Mouse (Mus musculus) cerebellum, postnatal 4 days (tissue): Measurements from ENCODE around the gene Chd9.
A peak's percentile ranks its signal among the peaks of the same experiment; 100 is the strongest.

Experiments
- DNase-seq, 2 experiments: peaks; one replicate each; pipeline ENCODE4 v3.0.0; 2022; ENCODE audit warnings: low spot score in 2 of 2, mixed read lengths in 1 of 2

Gene Chd9

DNA sequence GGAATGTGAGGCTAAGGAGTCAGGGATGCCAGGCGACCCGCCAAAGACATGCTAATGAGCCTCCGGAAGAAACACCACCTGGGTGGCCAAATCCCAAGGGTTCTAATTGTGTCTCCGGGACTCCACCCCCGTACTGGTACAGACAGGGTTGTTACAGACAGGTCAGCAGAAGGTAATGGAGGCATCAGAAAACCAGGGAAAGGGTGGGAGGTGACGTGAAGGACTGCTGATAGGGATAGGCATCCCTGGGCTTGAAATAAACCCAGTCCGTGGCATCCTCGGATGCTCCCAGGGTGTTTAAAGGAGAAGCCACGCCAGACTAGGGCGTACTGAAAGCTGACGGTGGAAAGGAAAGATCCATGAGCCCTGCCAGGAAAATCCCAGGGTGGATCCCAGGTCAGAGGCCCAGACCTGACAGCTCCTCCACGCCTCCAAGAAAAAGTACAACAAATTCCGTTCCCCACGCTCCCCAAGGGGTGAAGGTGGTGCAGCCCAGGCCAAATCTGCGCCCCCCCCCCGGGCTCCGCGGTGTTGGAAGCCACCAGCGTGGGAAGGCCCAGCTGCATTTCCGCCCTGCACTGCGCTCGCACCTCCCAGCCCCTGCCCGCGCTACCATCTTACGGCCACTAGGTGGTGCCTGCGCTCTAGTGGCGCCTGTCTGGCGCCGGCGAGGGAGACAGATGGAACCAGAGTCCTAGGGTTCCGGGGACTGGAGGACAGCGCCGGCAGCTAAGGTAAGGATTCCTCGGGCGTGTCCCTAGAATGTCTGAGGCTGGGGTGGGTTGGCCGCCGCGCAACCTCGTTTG is at the start of gene Chd9:
Gene Chd9 (plus strand): TSS at position 172 of the 806 bp plus-strand sequence.
- DNase-seq: peak; percentile 98 to 99

GRCm38 (mm10) chr8:90791616-90792015 is 36.5 kb upstream of the Chd9 start:
- no peak for DNase-seq

- peak; percentile 64 to 85 for DNase-seq
These were observed 34.4 kb upstream of the Chd9 start for GRCm38 (mm10) chr8:90793710-90794109.

- peak; percentile 27 to 67 for DNase-seq
These were observed 32.9 kb upstream of the Chd9 start for GRCm38 (mm10) chr8:90794990-90795861.

DNA sequence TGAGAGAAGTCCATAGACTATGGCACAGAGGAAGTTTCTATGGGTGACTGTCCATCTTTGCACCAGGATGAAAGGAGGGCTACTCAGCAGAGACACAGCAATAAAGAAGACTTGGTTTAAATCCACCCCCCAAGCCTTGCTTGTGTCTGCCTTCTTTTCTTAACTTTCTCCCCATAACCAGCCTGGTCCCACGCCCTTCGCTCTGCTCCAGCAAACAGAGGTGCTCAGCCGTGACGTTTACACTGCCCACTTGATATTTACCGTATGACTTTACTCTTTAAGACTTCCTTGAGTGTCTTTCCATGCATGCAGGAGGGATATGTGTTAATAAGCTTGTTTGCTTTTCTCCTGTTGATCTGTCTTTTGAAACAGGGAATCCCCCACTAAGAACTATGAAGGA is 28.7 kb upstream of the Chd9 start:
- DNase-seq: no peak

- no peak for DNase-seq
These were observed 14.4 kb upstream of the Chd9 start for GRCm38 (mm10) chr8:90813602-90814320.

- no peak for DNase-seq
These were observed 11.9 kb upstream of the Chd9 start for GRCm38 (mm10) chr8:90816061-90816882.

DNA sequence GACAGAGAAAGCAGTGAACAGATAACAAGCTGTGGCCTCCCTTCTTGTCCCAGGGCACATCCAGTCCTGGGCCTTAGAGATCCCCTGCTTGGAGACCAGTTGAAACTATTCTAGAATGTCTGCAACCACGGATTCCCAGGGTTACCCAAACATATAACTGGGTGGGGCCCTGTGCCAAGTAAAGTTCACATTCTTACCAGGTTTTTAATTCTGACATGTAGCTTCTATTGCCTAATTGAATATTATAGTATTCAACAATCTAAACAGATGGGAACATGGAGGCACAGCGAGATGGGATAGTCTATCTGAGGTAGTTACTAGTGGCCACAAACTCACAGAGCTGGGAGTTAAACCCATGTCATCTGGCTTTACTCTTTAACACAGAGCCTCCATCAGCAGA is 10.9 kb upstream of the Chd9 start, which contains the start of gene Gm19935:
Gene Gm19935 (minus strand): TSS at position 101 of the 400 bp plus-strand sequence.
- DNase-seq: no peak

DNA sequence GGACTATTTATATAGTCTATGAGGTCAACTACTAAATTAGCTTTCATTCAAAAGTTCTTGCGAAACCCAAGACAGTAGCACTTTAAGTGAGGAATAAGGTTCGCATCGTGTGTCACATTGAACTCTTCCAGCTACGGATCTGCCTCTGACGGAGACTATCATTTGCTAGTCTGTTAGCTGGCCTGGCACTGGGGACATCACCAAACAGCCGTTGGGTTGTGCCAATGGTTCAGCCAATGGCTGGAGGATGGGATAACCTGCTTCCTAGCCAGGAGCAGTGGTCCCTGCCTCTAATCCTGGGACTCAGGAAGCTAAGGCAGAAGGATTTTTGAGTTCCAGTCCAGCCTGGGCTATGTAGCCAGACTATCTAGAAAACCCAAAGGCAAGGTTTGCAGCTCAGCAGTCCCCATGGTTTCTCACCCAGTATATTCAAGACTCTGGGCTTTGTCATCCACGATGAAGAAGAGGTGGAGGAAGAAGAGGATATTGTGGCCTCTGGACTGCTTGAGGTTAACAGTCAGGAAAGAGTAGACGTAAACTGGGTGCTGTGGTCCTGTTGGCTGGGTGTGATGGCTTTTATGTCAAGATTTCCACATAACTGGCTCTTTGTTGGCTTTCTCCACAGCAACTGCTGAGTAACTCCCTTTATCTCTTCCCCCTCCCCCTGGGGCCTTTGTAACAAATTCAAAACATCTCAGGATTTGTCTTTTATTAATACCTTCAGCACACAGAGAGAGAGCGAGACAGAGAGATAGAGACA is 8.4 kb upstream of the Chd9 start:
- no peak for DNase-seq

- DNase-seq: no peak
These were observed 7.8 kb upstream of the Chd9 start for GRCm38 (mm10) chr8:90820321-90820696.

GRCm38 (mm10) chr8:90822443-90822842 is 5.7 kb upstream of the Chd9 start:
- DNase-seq: no peak

DNA sequence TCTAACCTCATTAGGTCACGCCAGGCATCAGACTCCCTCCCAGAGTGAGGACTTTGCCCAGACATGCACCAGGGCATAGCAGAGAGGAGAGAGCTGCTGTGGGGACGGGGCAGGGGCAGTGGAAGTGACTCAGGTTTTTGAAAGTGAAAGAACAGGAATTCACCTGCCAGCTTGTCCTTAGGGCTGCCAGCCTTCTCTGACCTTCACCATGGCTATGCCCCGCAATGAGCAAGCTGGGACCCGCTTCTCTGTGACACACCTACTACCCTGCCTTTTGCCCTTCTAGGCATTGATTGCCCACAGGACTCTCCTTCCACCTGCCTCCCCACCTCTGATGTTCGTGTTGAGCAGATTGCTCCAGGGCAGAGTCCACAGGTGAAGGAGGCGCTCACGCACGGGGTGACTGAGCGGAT is 2.7 kb upstream of the Chd9 start:
- DNase-seq: no peak

DNA sequence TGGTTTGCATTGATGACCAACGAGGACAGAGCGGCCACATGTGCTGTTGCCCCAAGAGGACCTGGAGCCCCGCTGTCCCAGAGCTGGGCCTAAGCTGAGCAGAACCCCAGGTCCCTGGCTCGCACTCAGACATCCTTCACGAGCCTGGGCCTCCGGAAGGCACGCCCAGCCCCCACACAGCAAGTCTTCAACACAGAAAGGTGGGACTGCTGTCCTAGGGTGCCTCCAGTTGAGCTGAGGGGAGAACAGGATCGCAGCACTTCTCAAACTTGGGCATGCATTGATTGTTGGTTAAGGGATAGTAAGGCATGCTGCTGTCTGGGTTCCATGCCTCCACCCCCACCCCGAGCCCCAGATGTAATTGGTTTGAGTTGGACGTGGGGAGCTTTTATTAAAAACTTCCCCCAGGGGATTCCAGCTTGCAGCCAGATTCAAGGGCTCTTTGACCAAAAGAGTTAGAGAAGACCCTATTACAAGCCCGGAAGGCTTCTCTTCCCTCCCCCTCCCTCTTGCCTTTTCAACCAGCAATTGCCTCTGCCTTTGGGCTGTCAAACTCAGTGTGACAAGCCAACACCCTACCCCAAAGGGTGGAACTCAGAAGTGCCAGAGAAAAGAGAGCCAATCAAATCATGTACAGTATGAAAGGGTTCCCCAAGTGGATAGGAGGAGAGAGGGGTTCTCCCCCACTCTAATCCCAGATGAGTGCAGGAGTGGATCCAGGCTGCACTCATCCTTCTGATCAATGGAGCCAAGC is 1.0 kb downstream of the Chd9 start:
- peak in 1 of 2 experiments; percentile 17 for DNase-seq

DNA sequence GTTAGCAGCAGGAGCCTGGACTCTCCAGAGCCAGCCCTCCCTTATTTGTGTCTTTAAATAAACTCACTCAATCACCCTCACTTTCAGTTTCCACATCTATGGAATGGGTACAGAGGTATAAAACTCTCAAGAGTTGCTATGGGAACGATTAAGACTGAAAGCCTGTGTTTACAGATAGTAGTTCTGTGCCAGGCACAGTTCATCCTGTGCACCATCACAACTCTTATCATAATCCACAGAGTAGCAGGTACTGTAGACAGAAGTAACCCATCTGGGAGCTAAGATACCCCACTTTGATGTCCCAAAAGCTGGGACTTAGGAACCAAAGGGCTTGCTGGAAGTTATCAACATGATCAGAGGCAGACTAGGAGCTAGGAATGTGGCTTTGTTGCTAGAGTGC is 1.7 kb downstream of the Chd9 start:
- DNase-seq: no peak

DNA sequence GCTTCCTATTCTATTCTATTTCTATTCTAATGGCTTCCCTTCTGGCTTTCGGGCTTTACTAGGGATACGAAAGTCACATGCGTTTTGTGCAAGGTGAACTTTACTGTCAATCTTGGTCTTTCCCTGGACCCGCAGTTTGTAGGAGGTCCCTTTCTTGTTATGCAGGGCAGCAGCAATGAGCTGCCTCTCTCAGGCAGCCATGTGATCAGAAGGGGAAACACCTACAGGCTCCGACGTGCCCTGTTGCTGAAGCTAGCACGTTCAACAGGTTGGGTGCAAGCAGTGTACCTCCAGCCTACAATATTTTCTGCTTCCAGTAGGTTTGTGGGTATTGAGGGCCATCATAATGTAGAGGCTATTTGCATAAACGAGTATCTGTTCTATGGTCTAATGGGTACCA is 2.8 kb downstream of the Chd9 start:
- DNase-seq: no peak

DNA sequence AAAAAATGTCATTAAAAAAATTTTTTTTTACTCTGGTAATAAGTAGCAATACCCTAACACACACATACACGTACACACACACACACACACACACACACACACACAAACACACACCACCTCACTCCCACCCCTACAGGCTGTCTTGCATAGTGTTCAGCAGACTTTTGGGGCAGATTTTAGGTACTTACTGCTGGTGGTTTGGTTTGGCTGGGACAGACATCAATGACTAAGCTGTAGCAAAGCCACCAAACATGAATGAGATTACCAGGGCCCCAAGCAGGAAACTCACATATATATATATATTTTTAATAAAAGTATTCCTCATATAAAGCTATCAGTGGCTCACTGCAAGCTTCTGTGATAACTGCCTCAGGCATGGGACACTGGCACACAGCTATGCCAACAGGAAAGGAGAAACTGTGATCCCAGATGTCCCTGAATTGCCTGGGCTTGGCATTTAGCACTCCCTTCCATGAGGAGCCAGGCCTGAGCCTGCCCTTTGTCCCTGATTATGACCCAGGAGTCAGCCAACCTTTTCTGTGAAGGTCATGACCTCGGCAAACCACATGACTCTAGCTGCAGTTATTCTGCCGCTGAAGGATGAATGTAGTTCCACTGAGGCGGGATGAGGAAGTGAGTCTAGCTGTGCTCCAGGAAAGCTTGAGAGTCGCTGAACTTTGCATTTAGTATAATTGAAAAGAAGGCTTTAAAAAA is 4.6 kb downstream of the Chd9 start:
- no peak for DNase-seq

DNA sequence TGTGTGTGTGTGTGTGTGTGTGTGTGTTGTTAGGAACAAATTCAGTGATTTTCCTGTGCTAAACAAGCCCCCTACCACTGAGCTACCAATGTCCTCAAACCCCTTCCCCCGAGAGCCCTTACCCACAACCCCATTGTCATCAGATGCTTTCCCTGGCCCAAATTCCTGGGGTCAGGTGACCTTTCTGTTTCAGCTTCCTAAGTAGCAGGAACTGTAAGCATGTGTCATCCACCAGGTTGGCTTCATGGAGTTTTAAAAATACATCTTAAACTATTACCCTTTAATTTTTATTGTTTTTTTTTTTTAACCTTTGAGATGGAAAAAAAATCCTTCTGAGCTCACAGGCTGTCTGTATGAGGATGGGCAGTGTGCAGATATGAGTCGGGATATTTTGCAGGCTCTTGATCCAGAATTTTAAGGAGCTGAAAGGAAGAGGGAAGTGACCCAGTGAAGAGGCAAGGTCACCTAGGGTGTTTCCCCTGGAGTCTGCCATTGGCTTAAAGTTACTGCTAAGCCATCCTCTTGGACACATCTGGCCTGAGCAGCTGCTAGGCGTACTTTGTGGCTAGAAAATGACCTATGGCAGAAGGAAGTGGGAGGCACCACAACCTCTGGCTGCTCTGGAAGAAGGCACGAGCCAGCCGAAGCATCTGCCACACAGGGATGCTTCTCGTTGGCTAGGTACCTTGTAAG is 5.6 kb downstream of the Chd9 start:
- DNase-seq: no peak

GRCm38 (mm10) chr8:90834321-90834672 is 6.1 kb downstream of the Chd9 start:
- DNase-seq: no peak

DNA sequence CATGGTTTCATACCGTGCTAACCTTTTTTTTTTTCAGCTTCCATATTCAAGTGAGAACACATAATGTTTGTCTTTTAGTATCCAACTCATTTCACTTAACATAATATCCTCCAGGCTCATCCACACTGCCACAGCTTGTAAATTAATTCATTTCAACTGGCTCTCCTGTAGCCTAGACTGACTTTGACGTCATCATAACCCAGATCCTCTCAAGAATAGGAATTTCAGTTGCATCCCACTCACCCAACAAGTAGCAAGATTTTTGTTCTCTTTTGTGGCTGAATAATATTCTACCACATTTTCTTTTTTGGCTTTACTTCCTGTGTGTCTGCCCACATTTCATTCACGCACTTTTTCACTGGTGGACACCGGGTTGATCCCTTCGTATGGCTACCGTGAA is 9.3 kb downstream of the Chd9 start:
- DNase-seq: no peak
